Mouse (Mus musculus) activated CD4-positive, CD25-positive, alpha-beta regulatory T cell, adult 4 months (primary cell): Measurements from ENCODE around the gene Aak1. TPM values are rescaled to one million over a fixed set of nuclear protein-coding genes. Genes with fewer than 3 reads are reported as not detected.

ENCODE experiments used
- ATAC-seq: one replicate; pipeline ENCODE4 v1.8.0; 2017
- polyA plus RNA-seq, 2 experiments: library from polyadenylated mRNA; unstranded; fragments of 100-300 nt; shearing (Covaris generic); gene quantifications; one replicate each; pipeline ENCODE4 v1.2.1; 2017

The Aak1 gene
- polyA plus RNA-seq, 2 experiments from 2014 or later = 20.8 to 23.4 TPM

GRCm38 (mm10) chr6:86967166-86967565 is 117.8 kb downstream of the Aak1 start:
- ATAC-seq = no peak

DNA sequence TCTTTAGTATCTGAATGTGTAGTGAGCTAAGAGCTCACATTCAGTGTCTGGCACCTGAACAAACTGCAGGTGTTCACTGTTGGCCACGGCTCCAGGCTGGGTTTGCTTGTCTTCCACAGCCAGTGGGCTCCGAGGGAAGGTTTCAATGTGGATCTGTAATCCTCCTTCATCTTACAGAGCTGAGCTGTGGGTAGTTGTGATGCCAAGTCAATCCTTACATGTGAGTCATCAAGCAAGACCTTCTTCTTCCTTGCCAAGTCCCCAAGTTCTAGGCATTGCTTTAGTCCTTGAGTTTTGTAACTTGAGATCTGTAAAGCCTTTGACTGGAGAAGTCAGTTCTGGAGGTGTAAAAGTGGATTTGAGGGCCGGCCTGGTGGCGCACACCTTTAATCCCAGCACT is 124.6 kb downstream of the Aak1 start:
- no peak for ATAC-seq

- no peak for ATAC-seq
These were observed 129.0 kb downstream of the Aak1 start for GRCm38 (mm10) chr6:86978156-86978908.

DNA sequence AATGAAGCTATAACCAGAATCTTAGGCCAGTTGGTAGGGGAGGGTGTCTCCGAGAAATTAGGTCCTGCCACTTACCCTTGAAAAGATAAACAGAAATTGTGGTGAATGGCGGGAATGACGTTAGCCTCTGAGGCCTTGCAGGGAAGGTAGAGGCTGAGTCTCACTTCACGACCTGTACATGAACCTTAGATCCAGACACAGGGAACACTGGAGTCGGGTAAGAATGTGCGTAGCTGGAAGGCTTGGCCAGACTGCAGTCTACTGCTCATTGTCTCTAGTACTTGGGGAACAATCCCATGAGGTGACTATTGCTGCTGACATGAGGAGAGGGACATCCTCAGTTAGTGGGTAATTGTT is 129.6 kb downstream of the Aak1 start:
- no peak for ATAC-seq

DNA sequence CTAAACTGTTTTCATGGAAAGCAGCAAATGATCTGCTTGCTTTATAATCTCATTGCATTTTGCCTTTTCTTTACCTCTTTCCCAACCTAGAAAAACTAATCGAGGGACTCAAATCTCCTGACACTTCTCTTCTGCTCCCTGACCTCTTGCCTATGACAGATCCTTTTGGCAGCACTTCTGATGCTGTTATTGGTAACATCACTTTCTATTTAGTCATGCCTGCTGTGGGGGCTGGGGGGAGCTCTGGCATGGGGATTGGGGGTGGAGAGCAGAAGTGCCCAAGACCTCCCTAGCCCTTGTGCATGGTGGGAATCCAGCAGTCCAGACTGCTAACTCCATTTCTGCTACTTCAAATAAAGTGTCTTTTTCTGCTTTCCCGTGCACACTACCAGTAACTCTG is 131.9 kb downstream of the Aak1 start:
- ATAC-seq = no peak

- ATAC-seq = no peak
These were observed 136.2 kb downstream of the Aak1 start for GRCm38 (mm10) chr6:86985314-86986106.

- ATAC-seq = no peak
These were observed 140.3 kb downstream of the Aak1 start for GRCm38 (mm10) chr6:86989576-86989975.

DNA sequence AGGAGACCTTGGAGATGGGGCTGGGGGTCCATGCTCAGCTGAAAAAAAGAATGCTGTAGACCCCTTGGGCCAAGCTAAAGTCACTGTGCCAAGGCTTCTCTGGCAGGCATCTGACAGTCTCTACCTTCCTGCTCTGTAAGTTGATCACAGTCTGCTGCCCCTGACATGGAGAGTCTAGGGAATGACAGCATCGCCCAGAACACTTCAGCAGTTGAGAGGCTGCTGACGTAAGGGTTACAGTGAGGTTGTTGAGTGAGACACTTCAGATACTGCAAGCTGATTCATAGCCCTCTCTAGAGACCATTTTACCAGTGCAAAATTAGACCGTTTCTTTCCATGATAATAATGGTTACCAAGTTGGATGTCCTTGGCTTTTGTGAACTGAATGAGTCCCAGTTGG is 141.7 kb downstream of the Aak1 start:
- no peak for ATAC-seq

GRCm38 (mm10) chr6:86992349-86992748 is 143.0 kb downstream of the Aak1 start:
- ATAC-seq = no peak

- ATAC-seq = no peak
These were observed 144.9 kb downstream of the Aak1 start for GRCm38 (mm10) chr6:86994254-86994653.

GRCm38 (mm10) chr6:86996629-86997307 is 147.5 kb downstream of the Aak1 start:
- ATAC-seq = no peak

DNA sequence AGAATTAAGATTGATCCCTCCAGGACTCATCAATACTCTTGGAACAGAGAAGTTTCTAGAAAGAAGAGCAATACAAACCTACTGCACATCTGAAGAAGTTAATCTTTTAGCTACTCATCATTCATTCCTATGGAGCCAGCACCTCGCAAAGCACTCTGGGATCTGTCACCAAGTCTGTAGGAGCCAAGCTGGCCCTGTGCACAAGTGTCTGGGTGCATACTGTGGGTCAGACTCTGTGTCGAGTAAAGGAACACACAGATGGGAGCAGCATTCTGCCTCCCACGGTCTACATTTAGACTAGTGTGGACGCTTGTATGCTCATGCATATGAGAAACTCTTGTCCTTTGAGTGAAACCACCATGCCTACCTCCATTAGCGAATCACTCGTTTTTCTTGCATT is 148.0 kb downstream of the Aak1 start:
- ATAC-seq = no peak

- no peak for ATAC-seq
These were observed 152.7 kb downstream of the Aak1 start for GRCm38 (mm10) chr6:87001995-87002394.

DNA sequence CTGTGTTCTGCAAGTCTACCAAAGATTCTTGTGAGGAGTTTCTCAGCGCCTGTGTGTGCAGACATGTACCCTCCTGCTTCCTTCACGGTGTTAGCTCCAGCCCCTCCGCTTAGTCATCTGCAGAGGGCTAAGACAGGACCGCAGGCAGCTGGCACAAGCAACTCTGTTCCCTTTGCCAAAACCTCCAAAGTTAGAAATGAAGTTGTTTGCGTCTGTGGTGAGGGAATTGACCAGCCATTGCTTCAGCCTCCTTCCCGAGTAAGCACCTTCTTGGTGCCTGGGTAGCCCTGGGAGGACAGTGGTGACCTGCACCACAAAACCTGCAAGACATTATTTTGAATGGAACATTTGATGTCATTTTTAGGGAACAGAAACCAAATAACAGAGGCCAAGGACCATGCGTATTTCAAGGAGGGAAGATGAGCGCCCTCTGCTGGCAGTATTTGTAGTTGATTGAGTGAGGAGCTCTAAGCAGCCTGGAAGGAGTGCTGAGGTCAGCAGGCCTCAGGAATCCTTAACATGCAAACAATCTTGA is 153.3 kb downstream of the Aak1 start:
- ATAC-seq = peak; percentile 59

- no peak for ATAC-seq
These were observed 154.8 kb downstream of the Aak1 start for GRCm38 (mm10) chr6:87004099-87004498.

- no peak for ATAC-seq
These were observed 156.3 kb downstream of the Aak1 start for GRCm38 (mm10) chr6:87005577-87005976.

GRCm38 (mm10) chr6:87008887-87009286 is 159.6 kb downstream of the Aak1 start, which contains the start of gene Nfu1:
Nfu1 (plus strand) TSS chr6:87009236.
- ATAC-seq = no peak

DNA sequence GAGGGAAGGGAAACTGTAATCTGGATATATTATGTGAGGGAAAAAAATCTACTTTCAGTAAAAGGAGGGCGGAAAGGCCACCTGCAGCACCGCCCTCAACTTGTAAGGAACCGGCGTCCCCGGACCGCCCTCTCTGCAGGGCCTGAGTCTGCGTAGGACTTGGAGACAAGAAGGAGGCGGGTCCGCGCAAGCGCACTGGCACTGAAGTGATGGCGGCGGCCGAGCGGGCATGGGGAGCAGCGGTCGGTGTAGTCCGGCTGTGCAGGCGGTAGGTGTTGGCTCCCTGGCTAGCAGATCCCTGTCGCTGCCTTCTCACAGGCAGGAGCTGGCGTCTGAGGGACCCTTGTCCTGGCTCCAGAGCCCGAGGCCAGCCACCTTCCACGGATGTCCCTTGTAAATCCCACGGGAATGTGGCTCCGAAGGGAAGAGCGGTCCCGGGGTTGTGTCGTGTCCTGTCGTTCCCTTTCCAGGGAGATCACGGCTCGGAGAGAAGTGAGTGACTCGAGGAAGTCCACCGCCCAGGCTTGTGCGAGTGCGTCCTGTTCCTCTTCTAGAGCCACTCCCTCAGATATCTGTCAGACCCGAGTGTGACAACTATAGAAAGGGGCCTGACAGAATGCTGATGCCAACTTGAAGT is 160.5 kb downstream of the Aak1 start:
- peak; percentile 96 for ATAC-seq

GRCm38 (mm10) chr6:87016916-87017315 is 167.6 kb downstream of the Aak1 start:
- peak; percentile 65 for ATAC-seq

- ATAC-seq = no peak
These were observed 169.6 kb downstream of the Aak1 start for GRCm38 (mm10) chr6:87018874-87019273.

DNA sequence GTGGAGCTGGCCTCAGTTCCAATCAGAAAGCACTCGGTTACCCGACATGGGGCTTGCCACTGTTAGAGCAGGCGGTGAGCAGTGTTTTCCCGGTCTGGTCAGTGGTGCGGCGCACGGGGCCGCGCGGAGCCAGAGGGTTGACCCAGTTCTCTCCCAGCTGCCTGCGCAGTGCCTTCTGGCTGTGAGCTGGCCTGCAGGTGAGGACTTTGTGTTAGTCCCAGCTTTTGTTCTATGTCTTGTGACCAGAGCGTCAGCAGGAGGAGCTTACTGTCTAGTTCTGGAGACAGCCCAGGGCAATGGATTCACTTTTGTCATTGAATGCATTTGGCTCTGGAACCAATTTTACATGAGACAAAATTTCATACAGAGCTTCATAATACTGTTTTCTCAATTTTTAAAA is 172.5 kb downstream of the Aak1 start:
- no peak for ATAC-seq

GRCm38 (mm10) chr6:87026980-87027379 is 177.7 kb downstream of the Aak1 start:
- no peak for ATAC-seq

- peak; percentile 36 for ATAC-seq
These were observed 179.6 kb downstream of the Aak1 start for GRCm38 (mm10) chr6:87028881-87029280.
